Mouse (Mus musculus): Measurements from ENCODE around the gene Car15.

Gene Car15

DNA sequence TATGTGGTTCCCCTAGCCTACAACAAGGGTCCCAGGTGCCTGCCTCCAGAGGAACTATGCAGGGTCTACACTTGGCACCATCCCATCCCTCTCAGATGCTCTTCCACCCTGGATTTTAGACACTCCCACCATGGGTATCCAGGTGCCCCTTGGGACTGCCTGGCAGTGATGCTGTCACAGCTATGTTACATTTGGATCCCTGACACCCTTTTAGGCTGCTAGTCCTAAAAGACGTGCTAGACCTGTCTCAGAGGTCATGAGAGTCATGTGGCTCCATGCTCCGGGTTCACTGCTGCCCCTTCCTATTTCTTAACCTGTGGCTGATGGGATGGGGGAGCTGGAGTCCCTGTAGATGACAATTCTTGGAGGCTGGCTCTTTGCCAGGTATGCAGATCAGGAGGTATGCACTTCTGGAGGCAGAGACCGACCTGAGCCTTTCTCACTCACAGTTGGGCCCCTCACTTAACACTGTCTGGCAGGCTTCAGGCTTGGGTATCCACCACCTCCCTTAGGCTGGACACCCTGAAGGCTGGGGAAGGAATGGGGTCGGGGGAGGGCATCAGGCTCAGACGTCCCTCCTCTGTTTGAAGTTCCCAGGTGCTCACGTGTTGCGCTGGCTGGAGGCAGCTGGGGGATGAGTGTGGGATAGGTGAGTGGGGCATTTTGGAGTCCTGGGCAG lies 36.2 kb downstream of the Car15 start:
- DNase-seq (ENCODE audit: low spot score in 2 of 2), result no peak

GRCm38 (mm10) chr16:17799584-17799983 lies 38.6 kb downstream of the Car15 start:
- DNase-seq (ENCODE audit: low spot score in 2 of 2), result no peak

GRCm38 (mm10) chr16:17798321-17799180 lies 39.6 kb downstream of the Car15 start:
- DNase-seq (ENCODE audit: low spot score in 2 of 2), result no peak

GRCm38 (mm10) chr16:17797812-17798311 lies 40.3 kb downstream of the Car15 start:
- DNase-seq (ENCODE audit: low spot score in 2 of 2), result no peak

GRCm38 (mm10) chr16:17796971-17797811 lies 41.0 kb downstream of the Car15 start, which contains the start of gene Scarf2:
Gene Scarf2, plus strand, starts transcription at chr16:17797282.
- DNase-seq (ENCODE audit: low spot score in 2 of 2), result no peak

DNA sequence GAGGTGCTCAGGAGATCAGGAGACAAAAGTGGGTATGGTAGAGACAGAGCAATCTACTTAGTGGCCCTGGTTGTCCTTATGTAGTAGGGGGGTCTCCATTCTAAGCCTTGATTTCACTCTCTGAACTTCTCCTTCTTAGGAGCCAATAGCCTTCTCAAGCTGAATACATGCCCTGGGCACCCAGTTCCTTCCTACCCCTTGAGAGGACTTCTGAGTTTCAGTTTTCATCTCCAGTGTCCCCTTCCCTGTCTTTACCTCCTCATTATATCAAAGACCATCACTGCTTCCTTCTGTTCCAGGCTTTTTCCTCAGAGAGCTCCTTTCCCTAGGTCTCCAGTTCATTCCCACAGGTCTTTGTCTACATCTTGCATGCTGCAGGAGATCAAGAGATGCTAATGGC lies 41.6 kb downstream of the Car15 start:
- DNase-seq (ENCODE audit: low spot score in 2 of 2), result no peak

GRCm38 (mm10) chr16:17795643-17796042 lies 42.5 kb downstream of the Car15 start:
- DNase-seq (ENCODE audit: low spot score in 2 of 2), result no peak

GRCm38 (mm10) chr16:17794047-17794446 lies 44.1 kb downstream of the Car15 start:
- no peak for DNase-seq (ENCODE audit: low spot score in 2 of 2)

DNA sequence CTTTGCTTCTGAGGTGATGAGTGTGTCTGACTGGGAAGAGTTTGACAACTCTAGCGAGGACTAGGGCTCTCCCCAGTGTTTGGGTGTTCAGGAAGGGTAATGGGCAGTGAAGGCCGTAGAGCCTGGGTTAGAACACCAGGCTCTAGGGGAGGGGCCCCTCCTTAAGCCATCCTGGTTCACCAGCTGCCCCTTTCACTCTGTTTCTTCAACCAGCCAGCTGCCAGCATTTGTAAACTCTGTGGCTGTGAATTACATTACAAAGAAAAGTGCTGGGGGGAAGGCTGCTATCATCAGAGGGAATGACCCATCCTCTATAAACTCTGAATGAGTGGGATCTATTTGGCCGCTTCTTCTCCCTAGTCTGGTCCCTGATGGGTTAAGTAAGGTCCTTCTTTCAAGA lies 45.4 kb downstream of the Car15 start:
- DNase-seq (ENCODE audit: low spot score in 2 of 2), result no peak

DNA sequence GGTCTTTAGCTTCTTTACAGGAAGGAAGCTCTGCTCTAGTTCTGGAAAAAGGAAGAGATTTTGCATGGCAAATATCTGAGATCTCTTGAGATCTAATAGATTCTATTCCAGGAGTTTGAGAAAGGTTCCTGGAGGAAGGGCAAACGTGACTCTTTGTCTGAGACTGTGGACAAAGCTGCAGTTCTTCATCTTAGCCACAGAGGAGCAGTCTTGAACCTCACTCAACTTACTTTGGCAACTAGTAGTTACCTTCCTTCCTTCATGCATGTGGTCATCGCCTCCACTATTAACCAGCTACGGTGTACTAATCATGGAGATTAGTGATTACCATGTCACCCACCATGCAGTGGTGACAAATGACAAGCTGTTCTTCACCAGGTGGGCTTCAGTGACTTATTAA lies 52.8 kb downstream of the Car15 start:
- no peak for DNase-seq (ENCODE audit: low spot score in 2 of 2)
